Mouse (Mus musculus) adipose tissue, adult 10 weeks (tissue): ENCODE measurements around the gene Lgals3. TPM values are rescaled to one million over a fixed set of nuclear protein-coding genes. Genes with fewer than 3 reads are reported as not detected.

Source experiments
- polyA plus RNA-seq: library from polyadenylated mRNA; stranded (reverse); fragments of 350-450 nt; fragmentation: Illumina TruSeq; extraction: RNeasy Lipid Tissue Mini Kit (QIAGEN cat#74804); gene quantifications from one replicate; pipeline ENCODE4 v1.2.3, GENCODE M21; 2014; ENCODE audit warnings: low read depth, low replicate concordance

The Lgals3 gene
- 101 TPM for polyA plus RNA-seq

GRCm38 (mm10) chr14:47367461-47367860 lies at the start of gene Lgals3:
Gene Lgals3 (plus strand): TSS chr14:47367751.

DNA sequence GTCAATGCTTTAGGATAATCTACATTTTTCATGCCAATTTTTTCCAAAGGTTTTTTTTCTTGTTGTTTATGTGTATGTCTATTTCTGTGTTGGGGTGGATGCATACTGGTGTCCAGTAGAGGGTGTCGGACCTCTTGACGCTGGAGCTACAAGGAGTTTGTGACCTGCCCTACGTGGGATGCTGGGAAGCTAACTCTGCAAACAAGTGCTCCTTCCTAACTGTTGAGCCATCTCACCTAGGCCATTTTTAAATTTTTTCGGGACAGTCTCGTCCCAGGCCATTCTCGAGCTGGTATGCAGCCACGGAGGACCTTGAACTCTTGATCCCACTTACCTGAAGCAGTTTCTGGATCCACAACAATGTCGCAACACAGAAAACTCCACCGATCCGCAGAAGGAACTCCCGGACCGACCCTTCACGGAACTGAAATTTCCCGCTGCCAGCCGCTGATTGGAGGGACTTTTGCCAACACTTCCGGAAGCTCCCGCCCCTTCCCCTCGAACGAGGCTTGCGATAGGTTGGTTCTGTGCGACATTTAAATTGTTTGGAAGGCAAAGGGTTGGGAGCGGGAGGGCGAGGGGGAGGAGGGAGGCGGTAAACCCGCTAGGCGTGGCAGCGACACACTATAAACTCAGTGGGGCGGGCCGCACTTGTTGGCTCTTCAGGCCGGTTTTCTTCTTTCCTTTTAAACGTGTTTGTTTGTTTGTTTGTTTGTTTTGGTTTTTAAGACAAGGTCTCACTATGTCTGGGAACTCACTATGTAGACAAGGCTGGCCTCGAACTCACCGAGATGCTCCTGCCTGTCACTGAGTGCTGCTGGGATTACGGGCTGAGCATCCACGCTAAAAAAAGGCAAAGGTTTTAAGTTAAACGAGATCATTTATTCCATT lies 50.5 kb downstream of the Lgals3 start, which contains the start of gene Dlgap5:
Dlgap5 (minus strand) TSS at position 633 of the 891 bp plus-strand sequence.

Other genes starting within 250 kb of the Lgals3 start
- gene Gch1, start 178.3 kb upstream of the Lgals3 start, polyA plus RNA-seq, result 2.0 TPM
- gene Wdhd1, start 90.9 kb upstream of the Lgals3 start, polyA plus RNA-seq, result 3.4 TPM
- 9.4 TPM for gene Socs4, start 90.8 kb upstream of the Lgals3 start, polyA plus RNA-seq
- 33.5 TPM for gene Mapk1ip1l, start 69.5 kb upstream of the Lgals3 start, polyA plus RNA-seq
- 1.0 TPM for gene Dlgap5, start 50.7 kb downstream of the Lgals3 start, polyA plus RNA-seq
- 10.7 TPM for gene Fbxo34, start 82.7 kb downstream of the Lgals3 start, polyA plus RNA-seq
- gene Atg14, start 202.9 kb downstream of the Lgals3 start, polyA plus RNA-seq, result 11.5 TPM